Mouse (Mus musculus) lung, adult 2 months (tissue): ENCODE measurements around the gene Fam160a1.

ENCODE experiments used
- CTCF ChIP-seq: fragments of 200-500 bp; IDR thresholded peaks from 2 replicates; pipeline ENCODE4 v1.5.1; 2011; ENCODE audit warnings: mild to moderate bottlenecking, low read length, control low read depth; ENCODE audit not compliant: insufficient read depth
- POLR2A ChIP-seq: fragments of 200-500 bp; IDR thresholded peaks from 2 replicates; pipeline ENCODE4 v1.6.1; 2011; ENCODE audit warnings: low read depth, mild to moderate bottlenecking, control low read depth, low read length, borderline replicate concordance; ENCODE audit errors: extremely low read depth

GRCm38 (mm10) chr3:85757944-85758343 lies 59.1 kb downstream of the Fam160a1 start:
- TF ChIP-seq CTCF (no peak), POLR2A (no peak)
